Mouse (Mus musculus) liver, embryonic 14.5 days (tissue): ENCODE measurements around the gene Hoxb4. TPM values are rescaled to one million over a fixed set of nuclear protein-coding genes. Genes with fewer than 3 reads are reported as not detected.

Experiments used
- ATAC-seq: fragments of 200-750 bp; cut with Nextera tagmentation; 2 replicates; pipeline ENCODE4 v1.8.0; 2017; ENCODE audit warnings: moderate number of reproducible peaks, mild to moderate bottlenecking, moderate library complexity; ENCODE audit not compliant: insufficient read depth
- DNase-seq, 3 experiments: peaks; one replicate each; pipeline ENCODE4 v3.0.0-alpha.2; 2012 to 2013; ENCODE audit warnings: low read depth in 3 of 3, low spot score in 3 of 3
- H3K27ac ChIP-seq: fragments of 300-500 bp; sonication (generic); 2 replicates; pipeline ENCODE4 v1.5.1; 2014; ENCODE audit warnings: moderate library complexity, mild to moderate bottlenecking, control low read depth, inconsistent platforms
- H3K27me3 ChIP-seq: fragments of 300-500 bp; sonication (generic); 2 replicates; pipeline ENCODE4 v1.6.1; 2014; ENCODE audit warnings: mild to moderate bottlenecking, low read length, moderate library complexity; ENCODE audit not compliant: control insufficient read depth, insufficient read depth
- H3K36me3 ChIP-seq: fragments of 300-500 bp; sonication (generic); replicated peaks from 2 replicates; pipeline ENCODE4 v1.6.1; 2014; ENCODE audit warnings: low read depth; ENCODE audit not compliant: control insufficient read depth, insufficient read depth
- H3K4me1 ChIP-seq, 2 experiments: fragments of 200-500 bp in 1 of 2; fragments of 300-500 bp in 1 of 2; sonication (generic) in 1 of 2; replicated peaks; 2 replicates each; pipeline ENCODE4 v1.6.1; 2012 to 2014; ENCODE audit warnings: antibody characterized with exemption in 1 of 2, inconsistent platforms in 1 of 2, low read length in 1 of 2; ENCODE audit not compliant: control insufficient read depth in 2 of 2, insufficient read depth in 2 of 2
- H3K4me2 ChIP-seq: fragments of 300-500 bp; sonication (generic); 2 replicates; pipeline ENCODE4 v1.6.1; 2014; ENCODE audit warnings: low read depth, mild to moderate bottlenecking, control low read depth, moderate library complexity
- H3K4me3 ChIP-seq, 2 experiments: fragments of 200-500 bp in 1 of 2; fragments of 300-500 bp in 1 of 2; sonication (generic) in 1 of 2; 2 replicates each; pipeline ENCODE4 v1.5.1; 2012 to 2014; ENCODE audit warnings: low read depth in 2 of 2, low read length in 2 of 2, mild to moderate bottlenecking in 2 of 2, control low read depth in 1 of 2, inconsistent platforms in 1 of 2, moderate library complexity in 1 of 2; ENCODE audit not compliant: insufficient read depth in 1 of 2
- H3K9ac ChIP-seq: fragments of 300-500 bp; sonication (generic); replicated peaks from 2 replicates; pipeline ENCODE4 v1.6.1; 2014; ENCODE audit warnings: mild to moderate bottlenecking, control low read depth, moderate library complexity
- H3K9me3 ChIP-seq: fragments of 300-500 bp; sonication (generic); 2 replicates; pipeline ENCODE4 v1.6.1; 2016; ENCODE audit warnings: low read length, mixed read lengths; ENCODE audit not compliant: control insufficient read depth
- CTCF ChIP-seq: IDR thresholded peaks from 2 replicates; pipeline ENCODE4 v1.5.1; 2016; ENCODE audit warnings: antibody characterized with exemption, low read depth, control low read depth
- EP300 ChIP-seq: IDR thresholded peaks from 2 replicates; pipeline ENCODE4 v1.6.1; 2016; ENCODE audit warnings: antibody characterized with exemption, low read depth
- WGBS: fragments of 180-500 bp; shearing (Covaris S2); extraction: QIAGEN DNeasy Blood & Tissue Kit; methylation state at CpG from one replicate; pipeline ENCODE4 v1.1.7; 2014; ENCODE audit not compliant: insufficient replicate concordance; 5-methylcytosine and 5-hydroxymethylcytosine counted together
- polyA plus RNA-seq, 2 experiments: library from polyadenylated mRNA; depleted of rRNA in 1 of 2; stranded (reverse) in 1 of 2; unstranded in 1 of 2; fragments of >200 nt; fragmentation: Nextera tagmentation in 1 of 2; extraction: Ambion mirVana in 1 of 2; gene quantifications; 2 replicates each; pipeline versions ENCODE4 v1.2.1 to v1.2.3; 2012 to 2014

The Hoxb4 gene
- polyA plus RNA-seq, 2 experiments, result 0.06 to 0.48 TPM

GRCm38 (mm10) chr11:96294245-96295091 lies 23.6 kb upstream of the Hoxb4 start:
- peak overlapping the region in 1 of 2 experiments; percentile 6; a peak in 1 of 4 replicates for H3K4me3 ChIP-seq
- TF ChIP-seq EP300 (no peak), CTCF (peak; percentile 68)
- H3K36me3 ChIP-seq, result no peaks in the 10 kb centered on the region
- no peak overlapping the region for H3K9ac ChIP-seq
- no peaks in the 10 kb centered on the region for H3K9me3 ChIP-seq
- H3K27ac ChIP-seq, result no peak overlapping the region
- H3K4me2 ChIP-seq, result no peak overlapping the region
- peaks cover 100% of the 10 kb centered on the region for H3K27me3 ChIP-seq
- no peaks in the 10 kb centered on the region for H3K4me1 ChIP-seq
- ATAC-seq (no peak), DNase-seq (peak; percentile 10 to 13 (median 11))
- under 1% methylated on average over 32 of the region's 32 CpGs for WGBS

- Histone ChIP-seq H3K9ac (no peak overlapping the region), H3K9me3 (no peaks in the 10 kb centered on the region), H3K4me1 (no peaks in the 10 kb centered on the region), H3K4me3 (no peak overlapping the region), H3K27me3 (peaks cover 100% of the 10 kb centered on the region), H3K27ac (no peak overlapping the region), H3K36me3 (no peaks in the 10 kb centered on the region), H3K4me2 (no peak overlapping the region)
- no peak for TF ChIP-seq EP300
- TF ChIP-seq CTCF, result no peak
- DNase-seq, result no peak
- ATAC-seq, result no peak
- under 1% methylated on average over 30 of the region's 30 CpGs for WGBS
These were observed 22.8 kb upstream of the Hoxb4 start for GRCm38 (mm10) chr11:96295092-96295835.

DNA sequence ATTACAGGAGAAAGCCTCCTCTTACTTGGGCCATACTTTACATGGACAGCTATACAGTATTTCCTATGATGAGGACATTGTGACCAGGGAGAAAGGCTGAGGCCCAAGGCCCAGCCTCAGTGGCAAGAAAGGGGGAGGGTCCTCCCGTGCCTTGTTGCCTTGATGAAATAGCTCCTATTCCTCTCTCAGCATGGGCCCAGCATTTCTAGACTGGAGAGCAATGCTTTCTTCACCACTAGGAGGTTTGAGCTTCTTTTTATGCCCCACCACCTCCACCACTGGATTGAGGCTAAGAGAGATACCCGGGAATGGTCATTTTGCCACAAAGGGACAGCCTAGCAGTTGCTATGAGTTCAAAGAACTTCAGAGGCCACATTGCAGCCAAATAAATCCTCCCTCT lies 21.1 kb upstream of the Hoxb4 start:
- H3K27ac ChIP-seq, result no peak overlapping the region
- no peaks in the 10 kb centered on the region for H3K36me3 ChIP-seq
- no peaks in the 10 kb centered on the region for H3K4me1 ChIP-seq
- no peaks in the 10 kb centered on the region for H3K9me3 ChIP-seq
- WGBS, result 25% methylated on average over 2 of the region's 2 CpGs
- DNase-seq, result no peak
- peaks cover 100% of the 10 kb centered on the region for H3K27me3 ChIP-seq
- H3K4me3 ChIP-seq, result no peak overlapping the region
- no peak overlapping the region for H3K9ac ChIP-seq
- TF ChIP-seq EP300, result no peak
- TF ChIP-seq CTCF, result no peak
- no peak for ATAC-seq
- H3K4me2 ChIP-seq, result no peak overlapping the region

- Histone ChIP-seq H3K9ac (no peak overlapping the region), H3K27ac (no peak overlapping the region), H3K9me3 (no peaks in the 10 kb centered on the region), H3K36me3 (no peaks in the 10 kb centered on the region), H3K4me2 (no peak overlapping the region), H3K4me1 (no peaks in the 10 kb centered on the region), H3K4me3 (no peak overlapping the region), H3K27me3 (peaks cover 100% of the 10 kb centered on the region)
- 20% methylated on average over 3 of the region's 3 CpGs for WGBS
- no peak for DNase-seq
- TF ChIP-seq EP300 (no peak), CTCF (no peak)
- ATAC-seq, result no peak
These were observed 20.6 kb upstream of the Hoxb4 start for GRCm38 (mm10) chr11:96297428-96297827.
